Mouse (Mus musculus) CH12.LX (cell line): ENCODE measurements around the gene Fosl2.

Experiments used
- BHLHE40 ChIP-seq: IDR thresholded peaks from 2 replicates; pipeline ENCODE4 v1.6.1; 2011; ENCODE audit warnings: mild to moderate bottlenecking, low read depth, low read length, improper control_type of control experiment
- CTCF ChIP-seq, 2 experiments: IDR thresholded peaks in 1 of 2; conservative IDR thresholded peaks in 1 of 2; 2 replicates each; pipeline ENCODE4 v1.5.1; 2011 to 2012; ENCODE audit warnings: low read depth in 2 of 2, low read length in 2 of 2, improper control_type of control experiment in 1 of 2, inconsistent platforms in 1 of 2, mild to moderate bottlenecking in 1 of 2, moderate library complexity in 1 of 2
- EP300 ChIP-seq: IDR thresholded peaks from 2 replicates; pipeline ENCODE4 v1.6.1; 2011; ENCODE audit warnings: low read length, improper control_type of control experiment
- ETS1 ChIP-seq: conservative IDR thresholded peaks from 2 replicates; pipeline ENCODE4 v1.6.1; 2012; ENCODE audit warnings: low read depth, mild to moderate bottlenecking, inconsistent platforms, low read length, improper control_type of control experiment, moderate library complexity
- GABPA ChIP-seq: IDR thresholded peaks from 2 replicates; pipeline ENCODE4 v1.6.1; 2012; ENCODE audit warnings: low read depth, low read length, improper control_type of control experiment, inconsistent platforms; ENCODE audit not compliant: insufficient replicate concordance
- MAFK ChIP-seq: IDR thresholded peaks from 2 replicates; pipeline ENCODE4 v1.6.1; 2011; ENCODE audit warnings: low read length, improper control_type of control experiment; ENCODE audit not compliant: insufficient replicate concordance
- NRF1 ChIP-seq: IDR thresholded peaks from 2 replicates; pipeline ENCODE4 v1.6.1; 2014; ENCODE audit warnings: low read depth, mild to moderate bottlenecking, inconsistent platforms, low read length, improper control_type of control experiment, moderate library complexity
- POLR2A ChIP-seq: IDR thresholded peaks from 2 replicates; pipeline ENCODE4 v1.6.1; 2011; ENCODE audit warnings: low read depth, mild to moderate bottlenecking, improper control_type of control experiment, low read length
- RAD21 ChIP-seq: IDR thresholded peaks from 2 replicates; pipeline ENCODE4 v1.6.1; 2011; ENCODE audit warnings: low read depth, mild to moderate bottlenecking, low read length, improper control_type of control experiment, moderate library complexity
- ZC3H11A ChIP-seq: IDR thresholded peaks from 2 replicates; pipeline ENCODE4 v1.6.1; 2012; ENCODE audit warnings: low read depth, mild to moderate bottlenecking, inconsistent platforms, low read length, improper control_type of control experiment

- TF ChIP-seq NRF1 (no peak), RAD21 (no peak), POLR2A (no peak), EP300 (no peak), BHLHE40 (no peak), ETS1 (no peak), GABPA (no peak), ZC3H11A (no peak), MAFK (no peak), CTCF (conservative IDR thresholded peaks at IDR 0.05 in 1 of 2, IDR thresholded peaks at IDR 0.05 in 1 of 2; ENCODE audit: low read depth in 2 of 2, low read length in 2 of 2) (no peak)
Observed at GRCm38 (mm10) chr5:32102971-32103431, 32.6 kb upstream of the Fosl2 start.
